Mouse (Mus musculus): ENCODE data around the gene Abraxas2.

Abraxas2 gene

DNA sequence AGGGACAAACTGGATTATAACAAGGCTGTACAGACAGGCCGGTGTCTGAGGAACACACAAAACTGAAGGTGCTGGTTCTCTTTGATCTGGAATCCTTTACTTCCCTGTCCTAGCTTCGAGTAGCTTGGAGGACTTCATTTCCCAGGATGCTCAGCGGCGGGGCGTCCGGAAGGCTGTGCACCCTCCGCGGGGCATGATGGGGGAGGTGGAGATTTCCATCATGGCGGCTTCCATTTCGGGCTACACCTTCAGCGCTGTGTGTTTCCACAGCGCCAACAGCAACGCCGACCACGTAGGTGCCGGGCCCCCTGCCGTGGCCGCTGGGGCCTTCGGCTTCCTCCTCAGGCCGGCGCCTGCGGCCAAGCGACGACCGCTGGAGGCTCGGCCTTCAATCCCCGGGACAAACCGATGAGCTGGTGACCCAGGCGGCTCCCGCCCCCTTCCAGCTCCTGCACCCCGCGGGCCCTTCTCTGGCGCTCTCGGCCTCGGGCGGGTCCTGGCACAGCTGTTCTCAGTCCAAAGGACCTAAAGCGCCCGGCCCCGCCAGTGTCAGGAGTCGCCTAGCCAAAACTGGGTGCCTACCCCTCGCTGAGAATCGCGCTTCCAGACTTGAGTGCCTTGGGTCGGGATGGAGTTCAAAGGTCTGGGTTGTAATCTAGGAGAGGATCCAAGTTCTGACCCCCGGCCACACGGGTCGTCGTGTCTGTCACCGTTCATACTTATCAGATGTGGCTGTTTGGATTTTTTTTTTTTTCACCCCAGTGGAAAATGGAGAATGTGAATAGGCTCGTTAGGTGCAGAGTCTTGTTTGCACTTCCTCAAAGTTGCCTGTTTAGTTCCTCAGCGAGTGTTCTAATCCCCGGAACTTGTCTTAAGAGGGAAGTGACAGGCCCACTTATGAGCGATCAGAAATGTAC is at the start of gene Abraxas2:
Gene Abraxas2 (plus strand): TSS at position 184 of the 917 bp plus-strand sequence.
- peak; percentile 91 for DNase-seq (ENCODE audit: low spot score)

DNA sequence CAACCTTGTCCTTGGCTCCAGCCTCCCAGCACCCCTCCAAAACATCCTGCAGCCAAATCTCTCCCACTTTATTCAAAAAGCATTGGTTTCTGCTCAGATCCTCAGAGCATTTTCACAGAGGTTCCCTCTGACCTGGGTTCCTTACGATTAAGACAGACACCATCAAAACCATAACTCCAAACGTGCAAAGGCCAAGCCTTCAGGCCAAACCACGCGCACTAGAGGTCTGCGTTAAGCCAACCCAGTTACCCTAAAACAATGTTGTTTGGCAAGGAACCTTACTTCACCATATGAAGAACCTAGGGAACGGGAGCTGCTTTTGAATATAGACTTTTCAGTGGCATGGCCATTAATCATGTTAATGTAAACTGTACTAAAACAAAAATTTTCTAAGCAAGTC is 49.3 kb upstream of the Abraxas2 start:
- no peak for DNase-seq (ENCODE audit: low spot score)

DNA sequence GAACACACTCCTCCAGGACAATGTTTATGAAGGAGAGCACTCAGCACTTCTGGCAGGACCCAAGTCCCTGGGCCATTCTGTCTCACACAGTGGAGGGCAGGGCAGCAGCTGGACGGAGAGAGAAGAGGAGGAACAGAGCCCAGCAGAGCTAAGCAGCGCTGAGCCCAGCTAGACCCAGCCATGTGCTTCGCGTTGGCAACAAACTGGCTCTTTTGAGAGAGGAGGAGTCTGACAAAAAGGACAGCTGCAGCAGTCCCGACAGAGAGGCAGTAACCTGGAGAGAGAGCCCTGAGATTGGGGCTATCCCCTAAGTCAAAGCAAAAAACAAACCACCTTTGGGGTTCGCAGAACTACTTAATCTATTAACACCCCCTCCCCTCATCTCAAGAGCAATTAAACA is 48.7 kb upstream of the Abraxas2 start:
- no peak for DNase-seq (ENCODE audit: low spot score)

- peak; percentile 92 for DNase-seq (ENCODE audit: low spot score)
Measured at GRCm38 (mm10) chr7:132810879-132811278, 48.1 kb upstream of the Abraxas2 start.

DNA sequence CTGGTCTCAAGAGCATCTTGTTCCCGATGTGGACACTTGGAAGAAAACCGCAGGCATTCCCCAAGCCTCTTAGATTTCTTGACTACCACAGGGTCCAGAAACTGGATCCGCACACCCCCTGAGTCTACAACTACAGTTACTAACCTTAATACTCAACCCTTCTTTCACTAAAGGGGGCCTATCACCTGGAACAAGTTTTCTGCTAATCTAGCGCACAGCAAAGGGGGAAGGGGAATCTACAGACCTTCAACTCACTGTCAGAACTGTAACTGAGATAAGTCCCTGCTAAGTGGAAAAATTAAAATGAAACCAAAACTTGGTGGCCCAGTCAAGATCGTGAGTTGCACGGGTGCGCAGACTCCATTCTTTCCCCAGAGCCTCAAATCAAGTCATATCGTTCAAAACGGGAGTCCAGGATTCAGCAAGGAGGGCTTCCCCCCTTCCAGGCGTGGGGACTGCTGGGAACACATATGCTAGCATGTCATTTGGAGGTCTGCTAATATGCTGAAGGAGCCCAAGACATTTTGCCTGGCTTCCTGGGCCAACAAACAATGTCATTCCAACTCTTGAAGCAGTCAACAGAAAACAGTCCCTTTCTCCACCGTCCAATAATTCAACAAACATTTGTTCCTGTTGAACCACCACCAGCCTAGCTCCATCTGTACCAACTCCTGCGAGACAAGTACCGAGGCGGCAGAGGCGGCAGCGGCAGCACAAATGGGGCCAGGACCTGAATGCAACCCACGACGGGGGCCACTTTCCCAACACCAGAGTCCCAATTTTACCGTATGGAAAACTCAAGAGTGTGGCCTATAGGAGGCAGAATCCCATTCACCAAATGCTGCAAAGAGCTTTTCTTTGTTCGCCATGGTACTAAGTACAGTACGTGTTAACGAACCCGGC is 47.1 kb upstream of the Abraxas2 start:
- peak; percentile 42 for DNase-seq (ENCODE audit: low spot score)

DNA sequence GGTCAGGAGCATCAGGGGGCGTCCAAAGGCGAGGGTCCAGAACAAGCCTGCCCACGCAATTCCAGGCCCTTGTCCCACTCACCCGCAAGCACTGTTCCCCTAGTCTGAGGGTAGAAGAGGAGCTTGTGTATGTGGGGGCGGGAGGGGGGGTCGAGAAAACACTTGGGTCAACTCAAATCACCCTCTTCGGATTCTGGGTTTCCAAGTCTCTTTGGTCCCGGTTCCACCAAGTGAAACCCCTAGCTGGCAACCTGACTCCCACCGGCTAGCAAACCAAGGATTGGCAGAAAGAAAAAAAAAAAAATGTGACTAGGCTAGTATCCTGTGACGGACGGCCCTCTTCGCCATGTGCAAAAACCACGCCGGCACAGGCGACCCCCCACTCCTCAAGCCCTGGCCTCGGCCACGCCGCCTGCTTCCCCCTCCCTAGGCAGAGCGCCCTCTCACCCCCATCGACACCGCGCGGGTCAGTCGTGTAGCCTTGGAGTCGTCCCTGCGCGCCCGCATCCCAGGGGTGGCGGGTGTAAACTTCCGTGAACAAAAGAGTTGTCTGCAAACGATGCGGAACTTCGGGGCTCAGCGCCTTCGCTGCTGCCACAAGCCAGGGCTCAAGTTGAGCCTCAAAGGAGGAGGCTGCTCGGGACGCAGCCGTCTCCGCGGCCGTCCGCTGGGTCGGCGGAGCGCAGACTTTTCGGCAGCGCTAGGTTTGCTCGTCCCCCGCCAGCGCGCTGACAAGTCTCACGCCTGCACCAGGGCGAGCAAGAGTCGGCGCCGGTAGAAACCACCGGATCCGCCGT is 46.2 kb upstream of the Abraxas2 start:
- peak; percentile 51 for DNase-seq (ENCODE audit: low spot score)

DNA sequence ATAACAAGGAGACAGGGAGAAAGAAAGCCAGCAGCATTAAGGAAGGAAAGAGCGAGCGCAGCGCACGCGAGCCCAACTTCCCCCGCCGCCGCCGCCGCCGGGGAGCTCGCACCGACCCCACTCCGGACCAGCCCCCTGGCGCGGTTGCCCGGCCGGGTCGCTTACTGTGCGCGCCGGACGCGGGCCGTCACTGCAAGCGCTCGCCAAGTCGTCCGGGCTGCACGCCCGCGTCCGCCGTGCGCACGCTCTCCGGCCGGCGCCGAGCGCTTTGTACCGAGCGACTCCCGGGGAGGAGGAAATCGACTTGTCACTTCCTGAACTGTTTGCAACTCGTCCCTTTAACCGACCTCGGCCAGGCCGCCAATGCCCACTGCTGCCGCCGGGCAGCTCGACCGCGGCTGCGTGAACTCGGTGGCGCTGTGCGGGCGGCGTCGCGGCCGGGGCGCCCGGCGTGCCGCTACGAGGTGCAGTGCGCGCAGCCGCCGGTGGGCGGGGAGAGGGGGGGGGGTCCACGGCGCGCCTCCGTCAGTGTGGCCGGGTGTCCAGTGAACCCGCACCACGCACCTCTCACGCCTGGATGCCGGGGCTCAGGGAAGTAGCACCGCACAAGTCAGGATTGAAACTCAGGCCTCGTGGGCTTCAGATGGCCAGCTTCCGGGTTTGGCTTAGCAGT is 45.5 kb upstream of the Abraxas2 start, which contains the start of gene Fam53b:
Gene Fam53b (minus strand): TSS at position 471 of the 673 bp plus-strand sequence.
- DNase-seq (ENCODE audit: low spot score) = peak; percentile 74

DNA sequence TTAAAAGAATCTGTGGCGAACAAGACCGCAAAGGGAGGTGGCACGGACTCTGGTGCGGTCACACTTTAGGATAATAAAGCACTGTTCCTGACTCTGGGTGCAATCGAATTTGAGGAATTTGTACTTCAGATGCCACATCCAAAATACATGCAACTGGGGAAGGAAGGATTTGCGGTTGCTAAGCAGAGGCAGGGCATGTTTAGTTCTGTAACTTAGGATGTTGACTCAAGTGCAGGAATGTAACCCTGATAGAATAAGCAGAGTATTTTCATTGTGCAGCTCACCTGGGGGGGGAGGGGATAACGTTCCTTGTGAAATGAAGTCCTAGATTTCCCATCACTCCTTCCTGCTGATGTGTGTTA is 45.0 kb upstream of the Abraxas2 start:
- no peak for DNase-seq (ENCODE audit: low spot score)

DNA sequence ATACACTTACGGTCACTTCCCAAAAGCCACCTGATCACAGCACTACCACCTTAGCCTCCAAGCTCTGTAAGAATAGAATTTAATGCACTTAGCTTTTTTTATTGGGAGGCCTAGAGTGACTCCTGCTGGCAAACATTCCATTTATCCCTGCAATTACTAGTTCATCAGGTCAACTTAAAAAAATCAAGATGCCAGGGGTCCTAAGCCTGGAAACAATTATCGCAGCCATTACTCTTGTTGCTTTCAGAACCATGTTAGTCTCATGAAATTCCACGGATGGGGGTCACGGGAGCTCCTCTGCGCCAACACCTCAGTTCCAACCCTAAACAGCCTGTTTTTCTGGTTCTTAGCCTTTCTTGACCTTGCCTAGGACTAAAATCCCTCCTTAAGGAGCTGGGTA is 43.9 kb upstream of the Abraxas2 start:
- no peak for DNase-seq (ENCODE audit: low spot score)

DNA sequence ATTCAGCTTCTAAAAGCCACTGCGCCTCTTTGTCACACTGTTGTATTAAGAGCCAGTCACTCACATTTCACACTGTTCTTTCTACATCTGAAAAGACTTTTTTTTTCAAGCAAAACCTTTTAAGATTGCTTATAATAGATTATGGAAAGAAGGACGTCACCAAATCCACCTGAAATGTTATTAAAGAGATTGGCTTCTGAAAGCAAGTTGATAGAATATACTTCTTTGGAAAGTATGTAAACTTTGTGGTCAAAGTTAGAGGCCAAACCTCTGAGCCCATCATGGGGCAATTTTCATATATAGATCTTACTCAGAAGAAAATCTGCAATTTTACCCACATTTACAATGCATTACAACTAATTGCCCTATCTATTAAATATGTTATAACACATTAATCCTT is 42.5 kb upstream of the Abraxas2 start:
- no peak for DNase-seq (ENCODE audit: low spot score)

- no peak for DNase-seq (ENCODE audit: low spot score)
Measured at GRCm38 (mm10) chr7:132817056-132817455, 42.0 kb upstream of the Abraxas2 start.

GRCm38 (mm10) chr7:132820692-132821091 is 38.3 kb upstream of the Abraxas2 start:
- DNase-seq (ENCODE audit: low spot score) = no peak

- DNase-seq (ENCODE audit: low spot score) = no peak
Measured at GRCm38 (mm10) chr7:132823832-132824231, 35.2 kb upstream of the Abraxas2 start.

DNA sequence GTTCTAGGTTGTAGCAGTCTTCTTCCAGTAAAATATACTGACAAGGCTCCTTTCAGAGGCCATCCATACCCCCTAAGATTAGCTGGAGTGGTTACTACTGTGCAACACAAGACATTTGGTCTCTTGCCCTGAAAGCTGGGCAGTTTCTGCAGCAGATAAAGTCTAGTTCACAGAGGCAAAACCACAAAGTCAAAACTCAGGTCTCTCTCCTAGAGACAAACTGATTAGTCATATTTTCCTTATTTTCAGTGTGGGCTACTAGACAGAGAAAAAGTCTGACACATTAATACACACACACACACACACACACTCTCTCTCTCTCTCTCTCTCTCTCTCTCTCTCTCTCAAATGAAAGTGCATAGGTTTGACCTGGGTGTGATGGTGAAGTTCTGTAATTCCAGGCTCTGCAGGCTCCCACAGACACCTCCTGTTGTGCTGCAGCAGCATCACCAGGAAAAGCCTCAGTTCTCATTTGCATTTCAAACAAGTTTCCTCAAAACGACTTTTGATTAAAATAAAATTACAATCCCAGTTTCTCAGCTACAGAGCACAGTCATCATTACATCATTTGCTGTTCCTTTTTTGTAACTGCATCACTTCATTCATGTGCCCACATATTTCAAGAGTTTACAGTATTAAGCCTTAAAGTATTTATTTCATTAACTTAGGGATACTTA is 34.5 kb upstream of the Abraxas2 start:
- DNase-seq (ENCODE audit: low spot score) = no peak

GRCm38 (mm10) chr7:132830955-132831354 is 28.1 kb upstream of the Abraxas2 start:
- no peak for DNase-seq (ENCODE audit: low spot score)

- no peak for DNase-seq (ENCODE audit: low spot score)
Measured at GRCm38 (mm10) chr7:132841287-132841686, 17.7 kb upstream of the Abraxas2 start.

GRCm38 (mm10) chr7:132842455-132842854 is 16.6 kb upstream of the Abraxas2 start:
- no peak for DNase-seq (ENCODE audit: low spot score)

DNA sequence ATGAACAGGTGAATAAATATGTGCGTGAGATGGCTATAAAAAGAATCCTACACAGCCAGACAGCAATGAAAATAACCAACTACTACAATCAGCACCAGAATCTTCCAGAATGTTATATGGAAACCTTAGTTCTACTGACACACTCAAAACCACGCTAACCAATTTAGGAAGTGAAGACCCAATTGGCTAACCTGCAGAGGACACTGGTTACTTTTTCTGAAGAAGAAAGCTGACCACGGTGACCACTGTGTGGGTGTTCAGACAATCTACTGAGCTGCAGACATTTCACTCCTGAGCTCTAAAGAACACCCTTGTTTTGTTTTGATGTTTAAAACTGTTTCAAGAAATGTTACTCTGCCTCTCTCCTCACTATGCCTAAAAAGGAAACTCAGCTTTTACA is 15.9 kb upstream of the Abraxas2 start:
- DNase-seq (ENCODE audit: low spot score) = no peak

DNA sequence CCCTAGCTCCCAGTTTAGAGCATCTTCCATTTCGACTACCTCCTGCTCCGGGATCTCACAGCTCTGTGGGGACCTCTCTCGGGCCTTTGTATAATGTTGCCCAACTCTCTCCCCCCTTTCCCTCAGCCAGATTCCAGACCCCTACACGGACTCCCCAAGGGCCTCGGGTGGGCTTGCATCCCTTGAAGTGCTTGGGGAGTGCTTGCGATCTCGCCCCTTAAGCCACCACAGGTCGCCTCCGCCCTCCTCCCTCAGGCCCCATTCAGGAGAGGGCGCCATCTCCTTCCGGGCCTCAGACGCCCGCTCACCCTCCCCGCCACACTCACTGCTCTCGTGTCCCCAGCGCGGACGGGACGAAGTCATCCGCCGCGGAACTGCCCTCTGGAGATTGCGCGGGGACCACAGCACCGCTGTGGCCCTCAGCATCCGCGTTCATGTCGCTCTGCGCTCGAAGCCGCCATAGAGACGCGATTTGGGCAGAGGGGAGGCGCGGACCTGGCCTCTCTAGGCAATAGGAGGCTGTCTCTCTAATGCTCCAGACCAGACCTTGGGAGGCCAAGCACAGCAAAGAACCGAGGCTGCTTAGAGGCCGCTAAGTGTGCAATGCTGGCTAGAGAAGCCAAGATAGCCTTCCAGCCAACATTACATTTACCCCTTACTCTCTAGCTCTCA is 6.7 kb upstream of the Abraxas2 start, which contains the start of gene Eef1akmt2:
Gene Eef1akmt2 (minus strand): TSS at position 501 of the 672 bp plus-strand sequence.
- peak; percentile 92 for DNase-seq (ENCODE audit: low spot score)

GRCm38 (mm10) chr7:132853361-132853760 is 5.7 kb upstream of the Abraxas2 start:
- no peak for DNase-seq (ENCODE audit: low spot score)

Measured in retina, embryonic 14.5 days (tissue).